Mouse (Mus musculus) urinary bladder, postnatal 10 days (tissue): ENCODE measurements around the gene Gm3285.

Experiments
- DNase-seq: peaks from one replicate; pipeline ENCODE4 v3.0.0; 2022; ENCODE audit warnings: low spot score

The Gm3285 gene

DNA sequence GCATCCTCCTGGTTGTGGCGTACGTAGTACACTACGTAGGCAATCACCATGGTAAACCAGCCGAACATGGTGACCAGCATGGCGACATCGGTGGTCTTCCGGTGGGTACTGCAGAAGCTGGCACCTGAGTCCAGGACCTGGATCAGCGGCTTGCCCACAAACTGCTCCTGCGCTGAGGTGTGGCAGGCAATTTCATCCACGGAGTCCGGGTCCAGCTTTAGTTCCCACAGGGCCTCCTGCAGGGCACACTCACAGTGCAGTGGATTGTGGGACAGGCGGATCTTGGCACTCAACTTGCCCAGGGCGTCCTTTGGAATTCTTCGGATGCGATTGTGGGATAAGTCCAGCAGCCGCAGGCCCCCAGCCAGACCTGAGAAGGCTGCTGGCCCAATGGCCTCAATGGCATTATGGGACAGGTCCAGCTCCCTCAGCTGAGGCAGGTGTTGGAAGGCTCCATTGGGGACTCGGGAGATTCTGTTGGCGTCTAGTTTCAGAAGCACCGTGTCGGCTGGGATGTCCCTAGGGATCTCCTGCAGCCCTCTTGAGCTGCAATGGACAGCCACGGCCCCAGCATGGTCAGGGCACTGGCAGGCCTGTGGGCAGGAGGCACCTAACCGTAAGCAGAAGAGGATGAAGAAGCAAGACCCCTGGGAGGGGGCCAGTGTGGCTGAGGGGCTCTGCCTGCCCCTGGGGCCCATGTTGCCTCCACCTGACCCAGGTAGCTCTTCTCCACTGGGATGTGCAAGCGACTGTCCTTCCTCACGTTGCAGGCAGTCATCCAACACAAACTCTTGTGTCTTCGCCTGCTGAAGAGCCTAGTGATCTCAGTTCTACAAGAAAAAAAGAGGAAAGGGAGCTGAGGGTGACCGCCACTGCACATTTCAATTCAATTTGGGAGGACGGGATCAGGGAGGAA is 39.4 kb downstream of the Gm3285 start:
- no peak for DNase-seq

DNA sequence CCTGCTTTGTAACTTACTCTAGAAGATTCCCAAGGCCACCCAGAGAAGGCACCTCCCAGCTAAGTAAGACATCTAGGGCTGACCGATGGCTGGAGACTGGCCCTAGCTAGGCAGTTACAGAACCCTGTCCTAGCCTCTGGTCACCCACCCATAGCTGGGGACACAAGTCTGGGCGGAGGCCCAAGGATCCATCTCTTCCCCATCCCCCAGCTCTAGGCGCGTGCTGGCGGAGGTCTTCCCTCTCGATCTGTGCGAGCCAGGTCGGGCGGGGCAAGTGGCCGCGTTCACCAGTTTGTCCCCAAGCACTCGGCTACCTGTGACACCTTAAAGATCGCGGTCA is 40.1 kb downstream of the Gm3285 start:
- DNase-seq, result no peak

DNA sequence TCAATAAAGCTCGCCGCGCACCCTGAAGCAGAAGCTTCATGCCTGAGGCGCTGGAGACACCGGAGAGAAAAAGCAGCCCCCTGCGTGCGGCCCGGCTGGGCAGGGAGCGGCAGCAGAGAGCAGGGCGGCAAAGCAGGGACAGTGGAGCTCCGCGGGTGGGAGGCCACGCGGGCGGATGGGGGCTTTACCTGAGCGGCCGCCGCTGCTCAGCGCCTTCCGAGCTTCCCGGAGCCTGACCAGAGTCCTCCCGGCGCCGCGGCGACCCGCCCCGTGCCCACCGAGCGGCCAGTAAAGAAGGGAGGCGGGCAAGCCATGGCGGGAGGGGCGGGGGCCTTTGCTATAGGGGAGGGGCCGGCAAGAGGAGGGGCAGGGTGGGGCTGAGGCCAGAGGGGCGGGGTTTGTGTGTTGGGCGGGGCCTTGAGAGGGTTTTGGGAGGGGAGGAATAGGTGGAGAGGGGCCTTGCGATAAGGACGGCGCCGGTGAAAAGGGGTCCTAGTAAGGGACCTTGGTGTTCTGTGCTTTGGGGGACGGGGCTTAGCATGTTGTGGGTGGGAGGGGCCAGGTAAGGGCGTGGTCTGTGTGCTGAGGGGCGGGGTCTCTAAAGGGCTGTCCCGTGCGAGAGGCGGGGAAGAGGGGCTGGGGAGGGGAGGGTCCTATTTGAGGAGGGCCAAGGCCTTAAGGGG is 40.6 kb downstream of the Gm3285 start, which contains the start of gene Lrrc3:
Gene Lrrc3 (minus strand): TSS at position 326 of the 683 bp plus-strand sequence.
- DNase-seq, result peak; percentile 24

DNA sequence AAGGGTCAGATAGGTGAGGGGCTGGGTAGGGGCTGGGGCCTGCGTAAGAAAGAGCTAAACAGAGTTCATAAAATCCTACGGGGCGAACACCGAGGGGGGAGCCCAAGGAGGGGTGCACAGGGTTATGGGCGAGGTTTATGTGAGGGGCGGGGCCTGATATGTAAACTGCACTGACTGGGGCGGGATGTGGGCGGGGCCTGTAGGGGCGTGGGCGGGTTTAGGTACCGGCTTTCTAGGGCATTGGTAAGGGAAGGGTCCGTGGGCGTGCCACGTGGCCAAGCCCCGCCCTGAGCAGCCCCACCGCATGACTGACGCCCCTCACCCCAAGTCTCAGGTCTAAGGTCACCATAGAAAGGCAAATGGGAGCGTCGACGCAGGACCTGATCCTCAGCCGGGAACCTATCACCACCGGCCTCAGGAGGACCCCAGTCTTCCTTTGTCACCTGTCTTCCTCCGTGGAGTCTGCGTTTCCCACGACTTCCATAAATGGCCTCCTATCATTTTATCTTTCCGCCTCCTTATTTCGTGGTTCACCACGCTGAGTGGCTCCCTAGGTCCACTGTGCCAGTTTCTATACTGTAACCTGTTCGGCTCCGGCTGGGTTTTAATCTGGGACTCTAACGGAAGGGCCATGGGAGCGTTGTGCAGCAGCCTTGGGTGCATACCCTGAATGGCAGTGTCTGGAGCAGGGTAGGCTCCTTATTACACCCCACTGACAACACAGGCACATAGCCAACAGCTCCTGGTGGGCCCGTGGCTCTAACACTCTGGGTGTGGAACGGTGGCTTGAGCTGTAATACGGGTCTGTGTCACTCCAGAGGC is 41.3 kb downstream of the Gm3285 start:
- DNase-seq, result no peak
